Mouse (Mus musculus) gastrocnemius, postnatal 14 days (tissue): ENCODE results near the gene Prkab1. TPM values are rescaled to one million over a fixed set of nuclear protein-coding genes. Genes with fewer than 3 reads are reported as not detected.

ENCODE experiments used
- DNase-seq: peaks from one replicate; pipeline ENCODE4 v3.0.0; 2021; ENCODE audit warnings: mixed read lengths
- intact Hi-C: fragments of 180-260 bp; cut with DNase I; formaldehyde crosslinking; loops from one replicate; pipeline ENCODE4 v1.15.1; 2025; ENCODE audit warnings: low total_unique reads
- total RNA-seq, 2 experiments: library from RNA; stranded (reverse); gene quantifications; 2 replicates each; pipeline ENCODE4 v1.2.3; 2021

Gene Prkab1
- total RNA-seq, 2 experiments from 2014 or later, result 13.1 to 14.1 TPM

- intact Hi-C loops, result no loop called here
- no peak for DNase-seq
Observed at GRCm38 (mm10) chr5:115987284-115987683, 37.0 kb downstream of the Prkab1 start.

- no peak for DNase-seq
- intact Hi-C loops, result no loop called here
Observed at GRCm38 (mm10) chr5:115985101-115985500, 39.2 kb downstream of the Prkab1 start.

GRCm38 (mm10) chr5:115984392-115984791 is 39.9 kb downstream of the Prkab1 start:
- intact Hi-C loops, result no loop called here
- no peak for DNase-seq

GRCm38 (mm10) chr5:115982671-115983373 is 41.5 kb downstream of the Prkab1 start:
- DNase-seq, result peak; percentile 25
- intact Hi-C loops, result no loop called here

GRCm38 (mm10) chr5:115980537-115980936 is 43.8 kb downstream of the Prkab1 start:
- intact Hi-C loops, result no loop called here
- DNase-seq, result no peak

- intact Hi-C loops, result no loop called here
- peak; percentile 41 for DNase-seq
Observed at GRCm38 (mm10) chr5:115979134-115979696, 45.1 kb downstream of the Prkab1 start.

- DNase-seq, result no peak
- intact Hi-C loops, result no loop called here
Observed at GRCm38 (mm10) chr5:115978255-115978654, 46.1 kb downstream of the Prkab1 start.

- DNase-seq, result peak; percentile 28
- intact Hi-C loops, result no loop called here
Observed at GRCm38 (mm10) chr5:115977757-115978156, 46.6 kb downstream of the Prkab1 start.

- intact Hi-C loops, result no loop called here
- no peak for DNase-seq
Observed at GRCm38 (mm10) chr5:115977266-115977665, 47.0 kb downstream of the Prkab1 start.

- intact Hi-C loops, result no loop called here
Observed at GRCm38 (mm10) chr5:115976446-115976845, 47.9 kb downstream of the Prkab1 start.

GRCm38 (mm10) chr5:115975672-115976071 is 48.6 kb downstream of the Prkab1 start:
- intact Hi-C loops, result no loop called here
- no peak for DNase-seq

More at GRCm38 (mm10) chr5:115976446-115976845, 47.9 kb downstream of the Prkab1 start:
- no peak for DNase-seq

- no peak for DNase-seq
- intact Hi-C loops, result no loop called here
Observed at GRCm38 (mm10) chr5:115971236-115971635, 53.1 kb downstream of the Prkab1 start.

Other genes with a start within 250 kb of the Prkab1 start
- gene Cit, start 179.2 kb downstream of the Prkab1 start, total RNA-seq, result 1 to 10 TPM; 2.9 to 4.6 TPM
- 10 to 100 TPM; 54.1 to 75.2 TPM for gene Tmem233, start 58.7 kb upstream of the Prkab1 start, total RNA-seq